Mouse (Mus musculus): ENCODE measurements at regions not wholly inside any gene's neighbourhood (a gene's known extent, or its start where the extent isn't known, plus 50 kb on each side); places are given as distances from the start of the nearest gene placed in this dataset.

- dilution Hi-C loops (cut with MboI; ENCODE audit: extremely low pct_ligation_motif_present, extremely low pct_unique_long_range_greater_than_20kb, low sequenced_read_pairs) = no loop called here
- no peak overlapping the region for H3K27ac ChIP-seq (ENCODE audit: insufficient read depth, low read depth)
- no peaks in the 10 kb centered on the region for H3K9me3 ChIP-seq (replicated peaks; ENCODE audit: low read length)
- no peaks in the 10 kb centered on the region for H3K4me1 ChIP-seq (ENCODE audit: control insufficient read depth in 1 of 2, insufficient read depth in 2 of 2)
- DNase-seq (ENCODE audit: extremely low read depth) = no peak
- no peak overlapping the region for H3K9ac ChIP-seq (ENCODE audit: insufficient read depth, low read depth)
- TF ChIP-seq PAX5 (IDR thresholded peaks at IDR 0.05; ENCODE audit: low read length) (no peak), GABPA (IDR thresholded peaks at IDR 0.05; ENCODE audit: insufficient replicate concordance, low read depth, low read length) (no peak), MYC (IDR thresholded peaks at IDR 0.05; ENCODE audit: low read depth, low read length) (no peak), ZC3H11A (IDR thresholded peaks at IDR 0.05; ENCODE audit: low read depth, low read length) (no peak), POLR2A (IDR thresholded peaks at IDR 0.05; ENCODE audit: low read depth, low read length) (no peak), SMC3 (IDR thresholded peaks at IDR 0.05; ENCODE audit: low read depth, low read length) (no peak), TCF12 (IDR thresholded peaks at IDR 0.05; ENCODE audit: low read depth, low read length) (no peak)
- H3K27me3 ChIP-seq (replicated peaks) = no peaks in the 10 kb centered on the region
- in situ Hi-C loops (cut with MboI; ENCODE audit: low pct_ligation_motif_present, low pct_unique_long_range_greater_than_20kb, low sequenced_read_pairs) = no loop called here
- no peaks in the 10 kb centered on the region for H3K36me3 ChIP-seq (replicated peaks in 1 of 2; ENCODE audit: control insufficient read depth in 1 of 2, insufficient read depth in 1 of 2, low read length in 1 of 2)
- H3K79me2 ChIP-seq (replicated peaks; ENCODE audit: control insufficient read depth, extremely low read depth, insufficient read depth, poor library complexity, severe bottlenecking) = no peaks in the 10 kb centered on the region
- no peak overlapping the region for H3K4me3 ChIP-seq (replicated peaks in 1 of 3; ENCODE audit: low read depth in 2 of 3, low read length in 2 of 3, poor library complexity in 1 of 3)
- H3K4me2 ChIP-seq (ENCODE audit: insufficient read depth, low read depth, poor library complexity, severe bottlenecking) = no peak overlapping the region
Observed at GRCm38 (mm10) chr13:45255277-45255676, 134.3 kb upstream of the Mylip start.

- TF ChIP-seq E2F4 (IDR thresholded peaks at IDR 0.05; ENCODE audit: insufficient replicate concordance, low read depth, low read length) (no peak), POLR2A (IDR thresholded peaks at IDR 0.05; ENCODE audit: low read depth, low read length) (no peak), ZMIZ1 (IDR thresholded peaks at IDR 0.05; ENCODE audit: low read depth, low read length) (no peak), TBP (conservative IDR thresholded peaks at IDR 0.05; ENCODE audit: low read depth, low read length) (no peak), IRF4 (IDR thresholded peaks at IDR 0.05; ENCODE audit: low read depth, low read length) (no peak), UBTF (IDR thresholded peaks at IDR 0.05; ENCODE audit: low read depth, low read length) (no peak), CHD1 (IDR thresholded peaks at IDR 0.05; ENCODE audit: low read depth, low read length) (no peak), NELFE (IDR thresholded peaks at IDR 0.05; ENCODE audit: low read depth, low read length) (no peak), JUN (IDR thresholded peaks at IDR 0.05; ENCODE audit: insufficient read depth, low read depth, low read length) (no peak), MYC (IDR thresholded peaks at IDR 0.05; ENCODE audit: low read depth, low read length) (no peak), MAZ (IDR thresholded peaks at IDR 0.05; ENCODE audit: low read depth, low read length) (no peak), CHD2 (IDR thresholded peaks at IDR 0.05; ENCODE audit: low read length) (no peak), ZKSCAN1 (IDR thresholded peaks at IDR 0.05; ENCODE audit: borderline replicate concordance, low read depth, low read length) (no peak)
- no peaks in the 10 kb centered on the region for H3K9me3 ChIP-seq (replicated peaks; ENCODE audit: low read length)
- in situ Hi-C loops (cut with MboI; ENCODE audit: low pct_ligation_motif_present, low pct_unique_long_range_greater_than_20kb, low sequenced_read_pairs) = no loop called here
Observed at GRCm38 (mm10) chr13:45262011-45262410, 127.5 kb upstream of the Mylip start.

More at GRCm38 (mm10) chr13:45262011-45262410, 127.5 kb upstream of the Mylip start:
- H3K36me3 ChIP-seq (replicated peaks in 1 of 2; ENCODE audit: control insufficient read depth in 1 of 2, insufficient read depth in 1 of 2, low read length in 1 of 2) = no peaks in the 10 kb centered on the region
- H3K4me3 ChIP-seq (replicated peaks in 1 of 3; ENCODE audit: low read depth in 2 of 3, low read length in 2 of 3, poor library complexity in 1 of 3) = no peak overlapping the region
- H3K27ac ChIP-seq (ENCODE audit: insufficient read depth, low read depth) = no peak overlapping the region
- dilution Hi-C loops (cut with MboI; ENCODE audit: extremely low pct_ligation_motif_present, extremely low pct_unique_long_range_greater_than_20kb, low sequenced_read_pairs) = no loop called here
- H3K4me2 ChIP-seq (ENCODE audit: insufficient read depth, low read depth, poor library complexity, severe bottlenecking) = no peak overlapping the region
- DNase-seq (ENCODE audit: extremely low read depth) = no peak
- H3K9ac ChIP-seq (ENCODE audit: insufficient read depth, low read depth) = no peak overlapping the region
- no peaks in the 10 kb centered on the region for H3K27me3 ChIP-seq (replicated peaks)
- H3K79me2 ChIP-seq (replicated peaks; ENCODE audit: control insufficient read depth, extremely low read depth, insufficient read depth, poor library complexity, severe bottlenecking) = no peaks in the 10 kb centered on the region
- peaks cover 0 to 10% of the 10 kb centered on the region in 2 experiments; a peak in 1 of 4 replicates for H3K4me1 ChIP-seq (ENCODE audit: control insufficient read depth in 1 of 2, insufficient read depth in 2 of 2)

All from CH12.LX (cell line).